Mouse (Mus musculus): ENCODE data around the gene Pomgnt1. TPM values are rescaled to one million over a fixed set of nuclear protein-coding genes. Genes with fewer than 3 reads are reported as not detected.
A peak's percentile ranks its signal among the peaks of the same experiment; 100 is the strongest.

Gene Pomgnt1
- polyA plus RNA-seq, 1 experiment from 2014 or later = 61.4 TPM

GRCm38 (mm10) chr4:116182079-116182478 lies 58.4 kb downstream of the Pomgnt1 start:
- WGBS = 27% methylated on average over 3 of the region's 3 CpGs
- H3K4me1 ChIP-seq = peaks cover 33% of the 10 kb centered on the region
- DNase-seq (ENCODE audit: low spot score) = no peak
- H3K4me3 ChIP-seq = no peak overlapping the region
- H3K36me3 ChIP-seq (replicated peaks) = no peaks in the 10 kb centered on the region
- 0 out of 2 replicates have a peak, but pooled peaks cover 7% of the 10 kb centered on the region for H3K27me3 ChIP-seq (replicated peaks; ENCODE audit: low read depth, poor library complexity, severe bottlenecking)
- H3K27ac ChIP-seq (replicated peaks) = peak overlapping the region; percentile 20; the same call in 1 of the 2 replicates
- no peaks in the 10 kb centered on the region for H3K9me3 ChIP-seq

GRCm38 (mm10) chr4:116182745-116183144 lies 59.1 kb downstream of the Pomgnt1 start:
- WGBS = 3% methylated on average over 12 of the region's 12 CpGs
- Histone ChIP-seq H3K36me3 (replicated peaks) (no peaks in the 10 kb centered on the region), H3K27me3 (replicated peaks; ENCODE audit: low read depth, poor library complexity, severe bottlenecking) (0 out of 2 replicates have a peak, but pooled peaks cover 7% of the 10 kb centered on the region), H3K4me3 (peak overlapping the region; percentile 43), H3K9me3 (no peaks in the 10 kb centered on the region), H3K27ac (replicated peaks) (peak overlapping the region; percentile 70), H3K4me1 (peaks cover 26% of the 10 kb centered on the region)
- DNase-seq (ENCODE audit: low spot score) = peak; percentile 43

- Histone ChIP-seq H3K27me3 (replicated peaks; ENCODE audit: low read depth, poor library complexity, severe bottlenecking) (0 out of 2 replicates have a peak, but pooled peaks cover 7% of the 10 kb centered on the region), H3K36me3 (replicated peaks) (no peaks in the 10 kb centered on the region), H3K4me1 (peaks cover 24% of the 10 kb centered on the region), H3K9me3 (no peaks in the 10 kb centered on the region), H3K27ac (replicated peaks) (no peak overlapping the region), H3K4me3 (no peak overlapping the region)
- no peak for DNase-seq (ENCODE audit: low spot score)
- 92% methylated on average over 4 of the region's 4 CpGs for WGBS
Observed at GRCm38 (mm10) chr4:116185083-116185482, 61.4 kb downstream of the Pomgnt1 start.

GRCm38 (mm10) chr4:116192286-116192835 lies 68.7 kb downstream of the Pomgnt1 start:
- no peak overlapping the region for H3K4me3 ChIP-seq
- peaks cover 11% of the 10 kb centered on the region for H3K4me1 ChIP-seq
- DNase-seq (ENCODE audit: low spot score) = peak; percentile 40
- 46% methylated on average over 4 of the region's 4 CpGs for WGBS
- no peaks in the 10 kb centered on the region for H3K9me3 ChIP-seq
- no peaks in the 10 kb centered on the region for H3K27me3 ChIP-seq (replicated peaks; ENCODE audit: low read depth, poor library complexity, severe bottlenecking)
- no peaks in the 10 kb centered on the region for H3K36me3 ChIP-seq (replicated peaks)
- H3K27ac ChIP-seq (replicated peaks) = no peak overlapping the region

GRCm38 (mm10) chr4:116193583-116194383 lies 70.1 kb downstream of the Pomgnt1 start:
- H3K27ac ChIP-seq (replicated peaks) = no peak overlapping the region
- DNase-seq (ENCODE audit: low spot score) = no peak
- no peaks in the 10 kb centered on the region for H3K36me3 ChIP-seq (replicated peaks)
- 68% methylated on average over 9 of the region's 9 CpGs for WGBS
- H3K9me3 ChIP-seq = no peaks in the 10 kb centered on the region
- no peaks in the 10 kb centered on the region for H3K27me3 ChIP-seq (replicated peaks; ENCODE audit: low read depth, poor library complexity, severe bottlenecking)
- H3K4me1 ChIP-seq = peaks cover 11% of the 10 kb centered on the region
- no peak overlapping the region for H3K4me3 ChIP-seq

GRCm38 (mm10) chr4:116198422-116198821 lies 74.8 kb downstream of the Pomgnt1 start:
- H3K36me3 ChIP-seq (replicated peaks) = no peaks in the 10 kb centered on the region
- H3K27me3 ChIP-seq (replicated peaks; ENCODE audit: low read depth, poor library complexity, severe bottlenecking) = no peaks in the 10 kb centered on the region
- H3K4me3 ChIP-seq = no peak overlapping the region

GRCm38 (mm10) chr4:116204422-116204821 lies 80.8 kb downstream of the Pomgnt1 start:
- H3K27me3 ChIP-seq (replicated peaks; ENCODE audit: low read depth, poor library complexity, severe bottlenecking) = no peaks in the 10 kb centered on the region
- no peak overlapping the region for H3K27ac ChIP-seq (replicated peaks)
- no peak for DNase-seq (ENCODE audit: low spot score)
- H3K9me3 ChIP-seq = no peaks in the 10 kb centered on the region
- H3K36me3 ChIP-seq (replicated peaks) = no peaks in the 10 kb centered on the region
- no peaks in the 10 kb centered on the region for H3K4me1 ChIP-seq
- WGBS = 76% methylated on average over 3 of the region's 3 CpGs
- H3K4me3 ChIP-seq = no peak overlapping the region

More at GRCm38 (mm10) chr4:116198422-116198821, 74.8 kb downstream of the Pomgnt1 start:
- 82% methylated on average over 2 of the region's 2 CpGs for WGBS
- Histone ChIP-seq H3K27ac (replicated peaks) (no peak overlapping the region), H3K4me1 (0 out of 2 replicates have a peak, but pooled peaks cover 5% of the 10 kb centered on the region), H3K9me3 (no peaks in the 10 kb centered on the region)
- no peak for DNase-seq (ENCODE audit: low spot score)

- Histone ChIP-seq H3K27me3 (replicated peaks; ENCODE audit: low read depth, poor library complexity, severe bottlenecking) (no peaks in the 10 kb centered on the region), H3K36me3 (replicated peaks) (no peaks in the 10 kb centered on the region)
- DNase-seq (ENCODE audit: low spot score) = no peak
Observed at GRCm38 (mm10) chr4:116206531-116206930, 82.9 kb downstream of the Pomgnt1 start.

GRCm38 (mm10) chr4:116208891-116209290 lies 85.3 kb downstream of the Pomgnt1 start:
- H3K27me3 ChIP-seq (replicated peaks; ENCODE audit: low read depth, poor library complexity, severe bottlenecking) = no peaks in the 10 kb centered on the region
- no peak for DNase-seq (ENCODE audit: low spot score)
- no peaks in the 10 kb centered on the region for H3K36me3 ChIP-seq (replicated peaks)
- 93% methylated on average over 1 of the region's 1 CpGs for WGBS
- H3K27ac ChIP-seq (replicated peaks) = no peak overlapping the region
- H3K4me1 ChIP-seq = no peaks in the 10 kb centered on the region
- H3K9me3 ChIP-seq = no peaks in the 10 kb centered on the region
- no peak overlapping the region for H3K4me3 ChIP-seq

More at GRCm38 (mm10) chr4:116206531-116206930, 82.9 kb downstream of the Pomgnt1 start:
- H3K27ac ChIP-seq (replicated peaks) = no peak overlapping the region
- H3K9me3 ChIP-seq = no peaks in the 10 kb centered on the region
- 87% methylated on average over 4 of the region's 4 CpGs for WGBS
- no peak overlapping the region for H3K4me3 ChIP-seq
- H3K4me1 ChIP-seq = no peaks in the 10 kb centered on the region

Other genes with a start within 250 kb of the Pomgnt1 start
- not detected in 2 replicates for gene Kncn, start 239.4 kb upstream of the Pomgnt1 start, polyA plus RNA-seq (2016; fragmentation: Nextera tagmentation; extraction: Ambion mirVana)
- gene 6430628N08Rik, start 233.2 kb upstream of the Pomgnt1 start, polyA plus RNA-seq (2016; fragmentation: Nextera tagmentation; extraction: Ambion mirVana) = 0.09 TPM in 1 of 2 replicates, not detected in the other
- 1.7 and 2.5 TPM in 2 replicates for gene Dmbx1, start 183.9 kb upstream of the Pomgnt1 start, polyA plus RNA-seq (2016; fragmentation: Nextera tagmentation; extraction: Ambion mirVana)
- 2.3 and 2.4 TPM in 2 replicates for gene Faah, start 105.9 kb upstream of the Pomgnt1 start, polyA plus RNA-seq (2016; fragmentation: Nextera tagmentation; extraction: Ambion mirVana)
- 18.2 and 18.7 TPM in 2 replicates for gene Nsun4, start 70.0 kb upstream of the Pomgnt1 start, polyA plus RNA-seq (2016; fragmentation: Nextera tagmentation; extraction: Ambion mirVana)
- gene Uqcrh, start 48.8 kb upstream of the Pomgnt1 start, polyA plus RNA-seq (2016; fragmentation: Nextera tagmentation; extraction: Ambion mirVana) = 449 and 463 TPM in 2 replicates
- gene Lrrc41, start 48.6 kb upstream of the Pomgnt1 start, polyA plus RNA-seq (2016; fragmentation: Nextera tagmentation; extraction: Ambion mirVana) = 76.2 and 76.9 TPM in 2 replicates
- 77.2 and 81.1 TPM in 2 replicates for gene Rad54l, start 150 bp upstream of the Pomgnt1 start, polyA plus RNA-seq (2016; fragmentation: Nextera tagmentation; extraction: Ambion mirVana)
- gene Lurap1, start 27.5 kb downstream of the Pomgnt1 start, polyA plus RNA-seq (2016; fragmentation: Nextera tagmentation; extraction: Ambion mirVana) = 1.7 and 2.2 TPM in 2 replicates
- gene Tspan1, start 43.8 kb downstream of the Pomgnt1 start, polyA plus RNA-seq (2016; fragmentation: Nextera tagmentation; extraction: Ambion mirVana) = 0.11 and 0.24 TPM in 2 replicates
- gene 1700042G07Rik, start 49.5 kb downstream of the Pomgnt1 start, polyA plus RNA-seq (2016; fragmentation: Nextera tagmentation; extraction: Ambion mirVana) = not detected in 2 replicates
- gene Gm49337, start 49.5 kb downstream of the Pomgnt1 start, polyA plus RNA-seq (2016; fragmentation: Nextera tagmentation; extraction: Ambion mirVana) = not detected in 2 replicates
- gene Pik3r3, start 97.8 kb downstream of the Pomgnt1 start, polyA plus RNA-seq (2016; fragmentation: Nextera tagmentation; extraction: Ambion mirVana) = 43.7 and 45.7 TPM in 2 replicates